Mouse (Mus musculus): ENCODE results near the gene Nhlrc3. TPM values are rescaled to one million over a fixed set of nuclear protein-coding genes. Genes with fewer than 3 reads are reported as not detected.

The Nhlrc3 gene
- polyA plus RNA-seq (2015; fragmentation: Nextera tagmentation; extraction: Ambion mirVana): 8.4 and 8.7 TPM in 2 replicates

DNA sequence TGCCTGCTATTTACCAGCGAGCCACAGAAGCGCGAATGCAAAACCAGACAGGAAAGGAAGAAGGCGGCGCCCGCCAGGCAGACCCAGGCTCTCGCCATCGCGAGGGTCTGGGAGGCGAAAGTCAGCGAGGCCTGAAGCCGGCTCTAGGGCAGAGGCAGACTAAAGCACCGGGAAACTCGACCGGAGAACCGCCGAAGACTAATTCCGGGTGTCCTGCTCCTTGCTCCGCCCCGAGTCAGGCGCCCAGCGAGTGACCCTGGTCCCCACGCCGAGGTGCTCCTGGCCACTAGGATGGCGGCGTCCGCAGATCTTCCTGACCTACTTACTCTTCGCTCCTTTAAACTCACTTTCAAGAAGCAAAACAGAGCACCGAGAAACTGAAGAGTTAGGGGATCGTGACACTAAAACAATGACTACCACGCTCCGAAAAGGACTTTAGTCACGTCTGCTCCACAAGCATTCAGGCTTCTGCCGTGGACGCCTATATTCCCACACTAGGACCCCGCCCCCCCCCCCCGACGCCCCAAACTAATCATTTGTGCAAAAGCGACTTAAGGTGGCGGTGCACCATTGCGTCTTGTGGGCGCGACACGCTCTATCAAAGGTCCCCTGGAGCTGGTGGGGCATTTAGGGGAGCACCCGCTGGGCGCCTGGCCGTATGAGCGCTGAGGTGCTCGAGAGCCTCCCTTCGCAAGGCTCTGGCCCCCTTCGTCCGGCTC lies at the start of gene Nhlrc3, which contains the start of gene Proser1:
Nhlrc3 (minus strand) TSS at position 287 of the 719 bp plus-strand sequence.
Proser1 (plus strand) TSS at position 621 of the 719 bp plus-strand sequence.
- peak; percentile 98 for ATAC-seq (ENCODE audit: low read depth)
- Histone ChIP-seq H3K27me3 (no peaks in the 10 kb centered on the region), H3K4me2 (peak within 1 kb of the TSS; percentile 90), H3K27ac (replicated peaks) (peak within 1 kb of the TSS; percentile 91), H3K4me3 (peak within 1 kb of the TSS; percentile 64), H3K36me3 (peaks cover 22% of the 10 kb centered on the region), H3K4me1 (replicated peaks) (peaks cover 53% of the 10 kb centered on the region), H3K9ac (peak within 1 kb of the TSS; percentile 90), H3K9me3 (no peaks in the 10 kb centered on the region)
- under 1% methylated on average over 51 of the region's 52 CpGs for WGBS

DNA sequence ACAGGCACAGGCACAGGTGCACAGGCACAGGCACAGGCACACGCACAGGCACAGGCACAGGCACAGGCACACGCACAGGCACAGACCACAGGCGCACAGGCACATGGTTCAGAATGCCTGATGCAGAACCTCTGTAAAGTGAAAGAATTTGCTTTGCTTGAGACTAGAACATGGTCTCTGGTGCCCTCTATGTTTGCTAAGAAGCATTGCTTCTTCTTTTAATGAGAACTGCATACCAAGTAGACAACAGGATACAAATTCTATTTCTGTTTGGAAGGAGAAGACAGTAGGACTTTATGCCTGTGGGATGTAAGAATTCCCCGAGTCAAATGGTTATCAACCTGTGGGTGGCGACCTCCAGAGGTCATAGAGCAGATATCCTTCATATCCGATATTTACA lies 39.3 kb upstream of the Nhlrc3 start:
- Histone ChIP-seq H3K27me3 (no peaks in the 10 kb centered on the region), H3K4me3 (no peak overlapping the region), H3K36me3 (no peaks in the 10 kb centered on the region), H3K4me1 (replicated peaks) (no peaks in the 10 kb centered on the region), H3K9ac (no peak overlapping the region), H3K4me2 (no peak overlapping the region), H3K9me3 (no peaks in the 10 kb centered on the region), H3K27ac (replicated peaks) (no peak overlapping the region)
- 74% methylated on average over 6 of the region's 6 CpGs for WGBS
- ATAC-seq (ENCODE audit: low read depth): no peak; the same call in 1 of the 2 replicates

DNA sequence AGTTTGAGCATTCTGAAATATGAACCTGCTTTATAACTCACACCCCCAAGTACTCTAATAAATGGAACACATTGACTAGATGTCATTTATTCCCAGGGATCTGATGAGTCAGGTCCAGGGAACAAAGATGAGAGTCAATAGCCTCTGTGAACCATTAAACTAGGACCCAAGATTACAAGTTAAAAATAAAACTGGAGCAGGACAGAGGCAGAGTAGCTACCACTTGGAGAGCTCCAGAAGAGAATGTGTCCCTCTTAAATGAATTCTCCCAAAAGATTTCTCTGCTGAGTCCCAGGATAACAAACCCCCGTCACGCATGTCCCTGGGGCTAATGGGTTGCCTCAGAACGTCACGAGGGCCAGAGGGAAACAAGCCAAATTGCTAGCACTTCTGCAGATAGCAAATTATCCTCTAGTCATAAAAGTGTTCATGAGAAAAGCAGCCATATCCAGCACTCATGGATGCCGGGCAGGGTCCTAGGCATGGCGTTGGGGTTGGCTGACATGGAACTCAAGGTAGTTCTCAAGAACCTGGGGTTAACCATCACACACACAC lies 35.3 kb upstream of the Nhlrc3 start:
- no peaks in the 10 kb centered on the region for H3K4me1 ChIP-seq (replicated peaks)
- no peaks in the 10 kb centered on the region for H3K27me3 ChIP-seq
- no peaks in the 10 kb centered on the region for H3K9me3 ChIP-seq
- ATAC-seq (ENCODE audit: low read depth): no peak
- 77% methylated on average over 6 of the region's 6 CpGs for WGBS
- H3K27ac ChIP-seq (replicated peaks): no peak overlapping the region
- no peak overlapping the region for H3K4me2 ChIP-seq
- no peak overlapping the region for H3K4me3 ChIP-seq
- no peaks in the 10 kb centered on the region for H3K36me3 ChIP-seq
- H3K9ac ChIP-seq: no peak overlapping the region

DNA sequence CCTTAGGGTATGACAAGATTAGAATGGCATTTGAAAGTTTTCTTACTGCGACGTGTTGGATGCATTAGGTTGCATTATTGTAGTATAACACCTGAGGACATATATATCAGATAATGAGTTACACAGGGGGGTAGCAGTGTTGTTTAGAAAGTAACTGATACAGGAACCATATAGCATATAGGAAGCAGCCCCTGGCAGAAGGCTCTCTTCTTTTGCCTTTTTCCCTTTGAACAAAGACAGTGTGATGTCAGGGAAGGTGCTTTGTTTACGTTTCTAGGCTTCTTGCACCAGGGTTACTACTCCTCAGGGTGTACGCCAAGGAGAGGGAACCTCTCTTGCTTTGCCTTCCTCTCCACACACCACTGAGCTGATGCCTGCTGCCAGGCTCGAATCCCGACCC lies 25.2 kb upstream of the Nhlrc3 start, which contains the start of gene Stoml3:
Stoml3 (plus strand) TSS at position 301 of the 400 bp plus-strand sequence.
- Histone ChIP-seq H3K27ac (replicated peaks) (no peak within 1 kb of the TSS), H3K4me3 (no peak within 1 kb of the TSS), H3K36me3 (no peaks in the 10 kb centered on the region), H3K9me3 (no peaks in the 10 kb centered on the region), H3K27me3 (no peaks in the 10 kb centered on the region), H3K4me1 (replicated peaks) (0 out of 2 replicates have a peak, but pooled peaks cover 4% of the 10 kb centered on the region), H3K4me2 (no peak within 1 kb of the TSS), H3K9ac (no peak within 1 kb of the TSS)
- 80% methylated on average over 6 of the region's 6 CpGs for WGBS
- ATAC-seq (ENCODE audit: low read depth): no peak

DNA sequence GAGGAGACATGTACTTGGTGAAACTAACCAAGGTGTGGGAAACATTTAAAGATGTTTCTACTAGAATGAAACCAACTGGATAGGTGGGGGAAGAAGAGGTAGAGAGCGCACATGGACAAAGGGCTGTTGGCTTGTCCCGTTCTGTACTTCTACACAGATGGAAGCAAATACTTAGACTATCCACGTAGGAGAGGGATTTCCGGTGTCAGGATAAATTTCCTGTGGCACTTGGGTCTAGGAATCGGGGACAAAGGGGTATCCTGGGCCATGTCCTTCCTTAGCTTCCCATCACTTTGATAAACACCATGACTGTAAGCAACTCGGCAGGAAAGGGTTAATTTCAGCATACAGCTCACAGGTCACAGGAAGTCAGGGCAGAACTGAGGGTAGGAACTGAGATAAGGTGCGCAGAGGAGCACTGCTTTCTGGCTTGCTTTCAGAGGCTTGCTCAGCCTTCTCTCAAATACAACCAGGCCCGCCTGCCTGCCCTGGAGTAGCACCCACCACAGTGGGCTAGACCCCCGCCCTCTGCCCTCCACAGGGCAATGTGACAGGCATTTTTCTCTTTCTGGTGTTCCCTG lies 24.0 kb upstream of the Nhlrc3 start:
- Histone ChIP-seq H3K4me2 (no peak overlapping the region), H3K36me3 (peaks cover 9% of the 10 kb centered on the region), H3K4me3 (no peak overlapping the region), H3K27me3 (no peaks in the 10 kb centered on the region), H3K9me3 (no peaks in the 10 kb centered on the region), H3K4me1 (replicated peaks) (0 out of 2 replicates have a peak, but pooled peaks cover 4% of the 10 kb centered on the region), H3K9ac (no peak overlapping the region), H3K27ac (replicated peaks) (no peak overlapping the region)
- 79% methylated on average over 9 of the region's 9 CpGs for WGBS
- no peak for ATAC-seq (ENCODE audit: low read depth)

DNA sequence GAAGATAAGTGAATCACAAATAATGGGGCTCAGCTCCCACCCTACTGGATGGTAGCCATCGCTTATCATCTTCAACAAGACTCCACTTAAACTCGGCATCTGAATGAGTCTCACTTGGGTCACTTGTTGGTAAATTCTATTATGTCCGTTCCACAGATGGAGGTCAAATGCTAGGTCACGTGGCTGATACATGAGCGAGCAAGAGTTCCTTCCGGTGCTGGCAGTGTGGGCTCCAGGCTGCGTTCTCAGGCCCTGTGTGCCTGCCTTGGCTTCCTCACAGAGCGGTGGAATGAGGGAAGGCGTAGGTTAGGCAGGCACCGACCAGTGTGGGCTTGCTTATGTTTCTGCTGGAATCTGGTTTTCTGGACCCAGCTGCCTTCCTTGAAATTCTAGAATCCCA lies 23.4 kb upstream of the Nhlrc3 start:
- 0 out of 2 replicates have a peak, but pooled peaks cover 4% of the 10 kb centered on the region for H3K4me1 ChIP-seq (replicated peaks)
- WGBS: 90% methylated on average over 10 of the region's 10 CpGs
- no peak for ATAC-seq (ENCODE audit: low read depth)

DNA sequence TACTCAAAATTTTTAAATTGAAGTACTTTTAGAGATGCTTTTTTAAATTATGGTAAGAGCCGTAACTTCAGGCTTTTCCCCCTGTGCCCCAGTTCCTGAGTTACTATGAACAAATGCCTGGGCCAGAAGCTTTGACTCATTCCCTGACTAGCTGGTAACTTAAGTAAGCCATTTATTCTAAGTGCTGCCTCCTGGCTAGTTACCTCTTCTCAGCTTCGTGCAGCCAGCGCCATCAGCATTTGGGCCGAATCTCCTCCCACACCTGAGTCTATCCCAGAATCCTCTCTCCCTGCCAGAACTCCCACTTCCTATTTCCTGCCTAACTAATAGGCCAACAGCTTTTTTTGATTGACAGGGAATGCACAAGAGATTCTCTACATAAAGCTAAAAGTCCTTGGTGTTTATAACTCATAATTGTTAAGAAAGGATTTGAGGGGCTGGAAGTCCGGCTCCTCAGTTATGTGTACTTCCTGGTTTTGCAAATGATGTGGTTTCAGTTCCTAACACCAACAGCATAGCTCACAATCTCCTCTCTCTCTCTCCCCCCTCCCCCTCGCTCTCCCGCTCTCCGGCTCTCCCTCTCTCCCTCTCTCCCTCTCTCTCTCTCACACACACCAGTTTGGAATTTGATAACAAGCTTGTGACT lies 20.4 kb upstream of the Nhlrc3 start:
- no peak overlapping the region for H3K9ac ChIP-seq
- 91% methylated on average over 8 of the region's 8 CpGs for WGBS
- ATAC-seq (ENCODE audit: low read depth): no peak
- no peaks in the 10 kb centered on the region for H3K27me3 ChIP-seq
- 0 out of 2 replicates have a peak, but pooled peaks cover 4% of the 10 kb centered on the region for H3K4me1 ChIP-seq (replicated peaks)
- H3K4me3 ChIP-seq: no peak overlapping the region
- H3K9me3 ChIP-seq: no peaks in the 10 kb centered on the region
- H3K36me3 ChIP-seq: peaks cover 40% of the 10 kb centered on the region
- H3K27ac ChIP-seq (replicated peaks): no peak overlapping the region
- H3K4me2 ChIP-seq: no peak overlapping the region

More for the DNA sequence above, 23.4 kb upstream of the Nhlrc3 start:
- H3K27me3 ChIP-seq: no peaks in the 10 kb centered on the region
- H3K4me2 ChIP-seq: no peak overlapping the region
- H3K4me3 ChIP-seq: no peak overlapping the region
- no peak overlapping the region for H3K27ac ChIP-seq (replicated peaks)
- no peaks in the 10 kb centered on the region for H3K9me3 ChIP-seq
- H3K9ac ChIP-seq: no peak overlapping the region
- peaks cover 13% of the 10 kb centered on the region for H3K36me3 ChIP-seq

DNA sequence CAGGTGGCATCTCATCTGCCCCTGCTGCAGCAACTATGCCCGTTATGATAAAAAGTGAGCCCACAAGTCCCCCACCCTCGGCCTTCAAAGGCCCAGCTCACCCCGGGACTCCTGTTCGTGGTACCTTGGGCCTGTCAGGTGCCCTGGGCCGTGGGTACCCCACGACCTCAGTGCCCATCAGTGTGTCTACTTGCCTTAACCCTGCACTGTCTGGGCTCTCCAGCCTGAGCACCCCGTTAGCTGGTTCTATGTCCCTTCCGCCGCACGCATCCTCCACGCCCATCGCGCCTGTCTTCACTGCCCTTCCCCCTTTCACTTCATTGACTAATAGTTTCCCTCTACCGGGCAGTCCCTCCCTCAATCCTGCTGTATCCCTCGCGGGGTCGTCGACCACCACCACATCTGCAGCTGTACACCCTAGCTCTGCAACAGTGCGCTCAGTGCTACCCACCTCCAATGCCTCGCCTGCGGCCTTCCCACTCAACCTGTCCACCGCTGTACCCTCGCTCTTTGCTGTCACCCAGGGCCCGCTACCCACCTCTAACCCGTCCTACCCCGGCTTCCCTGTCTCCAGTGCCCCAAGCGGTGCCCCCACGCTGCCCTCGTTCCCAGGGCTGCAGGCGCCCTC lies 15.4 kb upstream of the Nhlrc3 start:
- H3K36me3 ChIP-seq: peaks cover 87% of the 10 kb centered on the region
- no peak for ATAC-seq (ENCODE audit: low read depth)
- H3K4me3 ChIP-seq: no peak overlapping the region
- no peak overlapping the region for H3K4me2 ChIP-seq
- WGBS: 96% methylated on average over 30 of the region's 30 CpGs
- H3K4me1 ChIP-seq (replicated peaks): no peaks in the 10 kb centered on the region
- no peak overlapping the region for H3K27ac ChIP-seq (replicated peaks)
- H3K9me3 ChIP-seq: no peaks in the 10 kb centered on the region
- no peak overlapping the region for H3K9ac ChIP-seq
- H3K27me3 ChIP-seq: no peaks in the 10 kb centered on the region

DNA sequence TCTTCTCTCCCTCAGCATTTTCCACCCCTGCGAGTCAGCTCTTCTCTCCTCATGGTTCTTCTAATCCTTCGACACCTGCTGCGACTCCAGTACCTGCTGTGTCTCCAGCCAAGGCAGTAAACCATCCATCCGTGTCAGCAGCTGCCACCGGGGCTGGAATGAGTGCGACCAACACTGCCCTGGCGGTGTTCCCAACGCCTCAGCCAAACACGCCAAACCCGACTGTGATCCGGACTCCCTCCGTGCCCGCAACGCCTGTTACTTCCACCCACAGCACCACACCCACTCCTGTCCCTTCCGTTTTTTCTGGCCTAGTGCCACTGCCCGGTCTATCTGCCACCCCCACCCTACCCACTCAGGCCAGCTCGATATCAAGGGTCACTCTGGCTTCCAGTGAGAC lies 14.3 kb upstream of the Nhlrc3 start:
- H3K9me3 ChIP-seq: no peaks in the 10 kb centered on the region
- 83% methylated on average over 17 of the region's 17 CpGs for WGBS
- no peaks in the 10 kb centered on the region for H3K27me3 ChIP-seq
- no peak overlapping the region for H3K4me2 ChIP-seq
- ATAC-seq (ENCODE audit: low read depth): 0 out of 2 replicates have a peak, but pooled peaks have one; percentile 45
- no peaks in the 10 kb centered on the region for H3K4me1 ChIP-seq (replicated peaks)
- no peak overlapping the region for H3K4me3 ChIP-seq
- H3K36me3 ChIP-seq: peaks cover 93% of the 10 kb centered on the region
- H3K9ac ChIP-seq: no peak overlapping the region
- H3K27ac ChIP-seq (replicated peaks): no peak overlapping the region

DNA sequence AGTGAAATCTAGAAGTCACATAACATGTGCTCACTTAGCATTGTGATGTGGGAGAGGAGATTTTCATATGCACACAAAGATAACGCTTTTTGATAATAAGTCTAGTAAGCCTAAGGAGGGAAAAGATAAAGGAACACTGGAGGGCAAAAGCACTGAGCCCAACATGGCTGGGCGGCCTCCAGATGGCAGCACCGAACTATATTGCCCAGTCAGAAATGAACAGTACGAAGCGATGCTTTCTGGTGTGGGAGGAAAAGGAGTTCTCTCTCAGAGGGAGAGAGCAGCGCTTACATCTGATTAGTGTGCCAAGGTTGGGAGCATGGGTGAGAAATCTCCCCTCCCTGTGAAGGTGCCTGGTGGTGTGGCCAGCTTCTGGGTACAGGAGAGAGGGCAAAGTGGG lies 12.8 kb upstream of the Nhlrc3 start:
- Histone ChIP-seq H3K27me3 (no peaks in the 10 kb centered on the region), H3K9me3 (no peaks in the 10 kb centered on the region), H3K27ac (replicated peaks) (no peak overlapping the region), H3K36me3 (peaks cover 94% of the 10 kb centered on the region), H3K9ac (no peak overlapping the region), H3K4me2 (no peak overlapping the region), H3K4me3 (no peak overlapping the region), H3K4me1 (replicated peaks) (no peaks in the 10 kb centered on the region)
- 70% methylated on average over 6 of the region's 6 CpGs for WGBS
- ATAC-seq (ENCODE audit: low read depth): no peak

DNA sequence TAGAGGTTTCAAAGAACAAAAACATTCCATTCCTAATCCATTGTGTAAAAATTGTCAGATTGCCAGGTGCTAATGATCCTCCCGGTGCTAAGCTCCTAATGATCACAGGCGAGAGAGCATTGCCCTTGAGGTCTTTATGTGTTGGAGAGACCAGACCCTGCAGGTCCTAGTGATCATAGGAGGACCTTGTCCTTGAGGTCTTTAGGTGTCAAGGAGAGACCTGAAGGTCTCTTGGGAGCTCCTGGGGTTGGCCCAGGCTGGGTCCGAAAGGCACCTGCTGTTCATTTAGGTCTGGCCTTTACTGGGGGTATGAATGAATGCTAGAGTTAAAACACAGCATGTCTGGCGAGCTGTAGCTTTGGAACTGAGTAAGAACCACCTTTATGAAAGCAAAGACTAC lies 11.0 kb upstream of the Nhlrc3 start:
- Histone ChIP-seq H3K27ac (replicated peaks) (no peak overlapping the region), H3K4me1 (replicated peaks) (no peaks in the 10 kb centered on the region), H3K4me2 (no peak overlapping the region), H3K9ac (no peak overlapping the region), H3K27me3 (no peaks in the 10 kb centered on the region), H3K36me3 (peaks cover 93% of the 10 kb centered on the region), H3K4me3 (no peak overlapping the region), H3K9me3 (no peaks in the 10 kb centered on the region)
- 78% methylated on average over 4 of the region's 4 CpGs for WGBS
- ATAC-seq (ENCODE audit: low read depth): no peak
